Mouse (Mus musculus) c-Kit-negative CD71-positive TER-119-positive erythroid progenitor cells, embryonic 14.5 days (primary cell): Measurements from ENCODE around the gene Ifit1bl1.
"Not testable (repeated sequence)": the region's sequence is repeated elsewhere in the genome, so short reads cannot be mapped to it uniquely, and the experiment has no call there.

ENCODE experiments used
- DNase-seq: peaks from one replicate; pipeline ENCODE4 v3.0.0-alpha.2; 2013; ENCODE audit warnings: low read depth, low spot score

The Ifit1bl1 gene

GRCm38 (mm10) chr19:34588959-34589358 is 12.8 kb downstream of the Ifit1bl1 start:
- DNase-seq, result no peak

- DNase-seq, result not testable (repeated sequence)
Measured at GRCm38 (mm10) chr19:34587898-34588692, 13.7 kb downstream of the Ifit1bl1 start.

- not testable (repeated sequence) for DNase-seq
Measured at GRCm38 (mm10) chr19:34585740-34586458, 15.9 kb downstream of the Ifit1bl1 start.

- not testable (repeated sequence) for DNase-seq
Measured at GRCm38 (mm10) chr19:34583126-34583766, 18.5 kb downstream of the Ifit1bl1 start, which contains the start of gene Ifit3. Gene Ifit3 (plus strand): TSS chr19:34583531.

- not testable (repeated sequence) for DNase-seq
Measured at GRCm38 (mm10) chr19:34582696-34583095, 19.1 kb downstream of the Ifit1bl1 start.

GRCm38 (mm10) chr19:34577121-34577520 is 24.6 kb downstream of the Ifit1bl1 start:
- no peak for DNase-seq

GRCm38 (mm10) chr19:34573650-34574049 is 28.1 kb downstream of the Ifit1bl1 start:
- DNase-seq, result no peak

- no peak for DNase-seq
Measured at GRCm38 (mm10) chr19:34571080-34571479, 30.7 kb downstream of the Ifit1bl1 start.

GRCm38 (mm10) chr19:34569896-34570476 is 31.8 kb downstream of the Ifit1bl1 start:
- no peak for DNase-seq

GRCm38 (mm10) chr19:34568988-34569895 is 32.5 kb downstream of the Ifit1bl1 start:
- no peak for DNase-seq

- no peak for DNase-seq
Measured at GRCm38 (mm10) chr19:34566178-34566784, 35.5 kb downstream of the Ifit1bl1 start.

- no peak for DNase-seq
Measured at GRCm38 (mm10) chr19:34562556-34562955, 39.2 kb downstream of the Ifit1bl1 start.

- DNase-seq, result no peak
Measured at GRCm38 (mm10) chr19:34556621-34557020, 45.1 kb downstream of the Ifit1bl1 start.

- no peak for DNase-seq
Measured at GRCm38 (mm10) chr19:34554061-34554460, 47.7 kb downstream of the Ifit1bl1 start.

GRCm38 (mm10) chr19:34553522-34553921 is 48.2 kb downstream of the Ifit1bl1 start:
- no peak for DNase-seq

GRCm38 (mm10) chr19:34553021-34553420 is 48.7 kb downstream of the Ifit1bl1 start:
- no peak for DNase-seq

- no peak for DNase-seq
Measured at GRCm38 (mm10) chr19:34551981-34552380, 49.8 kb downstream of the Ifit1bl1 start.

GRCm38 (mm10) chr19:34550534-34551223 is 51.1 kb downstream of the Ifit1bl1 start, which contains the start of gene Ifit2:
Gene Ifit2 (plus strand): TSS chr19:34550694.
- peak; percentile 19 for DNase-seq

GRCm38 (mm10) chr19:34550205-34550533 is 51.6 kb downstream of the Ifit1bl1 start:
- DNase-seq, result no peak

GRCm38 (mm10) chr19:34547976-34548375 is 53.8 kb downstream of the Ifit1bl1 start:
- DNase-seq, result peak; percentile 70
